Mouse (Mus musculus) left cerebral cortex, adult 8-10 months (tissue): ENCODE measurements at regions not wholly inside any gene's neighbourhood (a gene's known extent, or its start where the extent isn't known, plus 50 kb on each side); places are given as distances from the start of the nearest gene placed in this dataset.

Source experiments
- DNase-seq, 2 experiments: peaks; one replicate each; pipeline ENCODE4 v3.0.0; 2022; ENCODE audit warnings: low spot score in 2 of 2

GRCm38 (mm10) chr14:92316773-92317172 is 1573.7 kb downstream of the Pcdh9 start:
- peak in 1 of 2 experiments; percentile 13 for DNase-seq

- DNase-seq, result no peak
Measured at GRCm38 (mm10) chr14:92303940-92304339, 1586.5 kb downstream of the Pcdh9 start.

- DNase-seq, result no peak
Measured at GRCm38 (mm10) chr14:92271200-92271599, 1619.3 kb downstream of the Pcdh9 start.

GRCm38 (mm10) chr14:92222746-92223145 is 1667.7 kb downstream of the Pcdh9 start:
- DNase-seq, result no peak
